Mouse (Mus musculus): ENCODE measurements around the gene Alox5.

GRCm38 (mm10) chr6:116422991-116423390, 38.0 kb downstream of the Alox5 start:
- no peak for TF ChIP-seq CTCF (IDR thresholded peaks at IDR 0.05)
- no peak for TF ChIP-seq POLR2A (IDR thresholded peaks at IDR 0.05; ENCODE audit: insufficient read depth, low read depth, low read length)
- TF ChIP-seq EP300 (IDR thresholded peaks at IDR 0.05; ENCODE audit: insufficient read depth, low read depth, low read length): no peak
